10 mouse cellular contexts compared by ENCODE assay signal in genomic region chr13:23576906-23577639, GRCm38 (mm10). TPM values are rescaled to one million over a fixed set of nuclear protein-coding genes. Genes with fewer than 3 reads are reported as not detected.
DNase-seq lines count a peak whose midpoint lies in the region; ATAC-seq and TF ChIP-seq lines count a peak whose summit lies in the region.
"Had no signal": no experiment of that assay in that cellular context is flagged by ENCODE, and none has a peak within 500 bp of the region (broad histone marks: within the 10 kb centered on the region; RNA-seq: fewer than 3 reads in every experiment).

No protein-coding gene starts in this region.

- no peaks in the 10 kb centered on the region for H3K9me3 ChIP-seq in kidney, embryonic 16.5 days (ENCODE audit: low read length)
- no peaks in the 10 kb centered on the region for H3K9me3 ChIP-seq in embryonic facial prominence, embryonic 11.5 days (replicated peaks; ENCODE audit: control insufficient read depth, low read length)
- H3K9me3 ChIP-seq in intestine, postnatal 0 days (ENCODE audit: control insufficient read depth) = no peaks in the 10 kb centered on the region
- no peaks in the 10 kb centered on the region for H3K9me3 ChIP-seq in neural tube, embryonic 12.5 days

- peaks cover 19% of the 10 kb centered on the region for H3K4me1 ChIP-seq in kidney, embryonic 16.5 days (ENCODE audit: insufficient read depth, low read length)
- no peaks in the 10 kb centered on the region for H3K4me1 ChIP-seq in embryonic facial prominence, embryonic 11.5 days (ENCODE audit: control insufficient read depth, insufficient read depth, low read length)
- peaks cover 9% of the 10 kb centered on the region; the same call in 1 of the 2 replicates for H3K4me1 ChIP-seq in intestine, postnatal 0 days (replicated peaks; ENCODE audit: control insufficient read depth, insufficient read depth, low read length)
- peaks cover 27% of the 10 kb centered on the region for H3K4me1 ChIP-seq in neural tube, embryonic 12.5 days

- no peaks in the 10 kb centered on the region for H3K27me3 ChIP-seq in kidney, embryonic 16.5 days (ENCODE audit: insufficient read depth, low read length)
- H3K27me3 ChIP-seq in embryonic facial prominence, embryonic 11.5 days (ENCODE audit: control insufficient read depth, insufficient read depth, low read length) = no peaks in the 10 kb centered on the region
- no peaks in the 10 kb centered on the region for H3K27me3 ChIP-seq in intestine, postnatal 0 days (replicated peaks; ENCODE audit: control insufficient read depth, insufficient read depth, low read length)
- no peaks in the 10 kb centered on the region for H3K27me3 ChIP-seq in neural tube, embryonic 12.5 days (replicated peaks)

- peak overlapping the region; percentile 61 for H3K4me2 ChIP-seq in kidney, embryonic 16.5 days (replicated peaks; ENCODE audit: low read depth, low read length)
- peak overlapping the region; percentile 67 for H3K4me2 ChIP-seq in embryonic facial prominence, embryonic 11.5 days (ENCODE audit: low read depth, low read length)
- peak overlapping the region; percentile 67 for H3K4me2 ChIP-seq in intestine, postnatal 0 days (replicated peaks; ENCODE audit: low read depth)
- H3K4me2 ChIP-seq in neural tube, embryonic 12.5 days (replicated peaks) = peak overlapping the region; percentile 62

- TF ChIP-seq CTCF in intestine, postnatal 0 days (IDR thresholded peaks at IDR 0.05; ENCODE audit: low read depth) = no peak

- H3K36me3 ChIP-seq in kidney, embryonic 16.5 days (ENCODE audit: insufficient read depth, low read length) = no peaks in the 10 kb centered on the region
- H3K36me3 ChIP-seq in embryonic facial prominence, embryonic 11.5 days (replicated peaks; ENCODE audit: control insufficient read depth, insufficient read depth, low read depth, low read length) = no peaks in the 10 kb centered on the region
- no peaks in the 10 kb centered on the region for H3K36me3 ChIP-seq in intestine, postnatal 0 days (ENCODE audit: control insufficient read depth, insufficient read depth)
- H3K36me3 ChIP-seq in neural tube, embryonic 12.5 days = no peaks in the 10 kb centered on the region

- peak overlapping the region; percentile 54 for H3K4me3 ChIP-seq in kidney, embryonic 16.5 days (ENCODE audit: low read length)
- H3K4me3 ChIP-seq in embryonic facial prominence, embryonic 11.5 days (ENCODE audit: low read depth, low read length) = peak overlapping the region; percentile 48
- H3K4me3 ChIP-seq in intestine, postnatal 0 days (ENCODE audit: low read depth, low read length) = peak overlapping the region; percentile 34
- H3K4me3 ChIP-seq in neural tube, embryonic 12.5 days = 0 out of 2 replicates have a peak overlapping the region, but pooled peaks have one; percentile 41

- H3K27ac ChIP-seq in kidney, embryonic 16.5 days (ENCODE audit: low read length) = peak overlapping the region; percentile 89
- H3K27ac ChIP-seq in embryonic facial prominence, embryonic 11.5 days (replicated peaks; ENCODE audit: low read depth, low read length) = peak overlapping the region; percentile 91
- H3K27ac ChIP-seq in intestine, postnatal 0 days (ENCODE audit: low read depth, low read length) = peak overlapping the region; percentile 9; the same call in 1 of the 2 replicates
- no peak overlapping the region for H3K27ac ChIP-seq in neural tube, embryonic 12.5 days

- H3K9ac ChIP-seq in kidney, embryonic 16.5 days (replicated peaks; ENCODE audit: low read length) = peak overlapping the region; percentile 79
- H3K9ac ChIP-seq in embryonic facial prominence, embryonic 11.5 days (replicated peaks; ENCODE audit: low read length) = peak overlapping the region; percentile 79
- peak overlapping the region; percentile 46; the same call in 1 of the 2 replicates for H3K9ac ChIP-seq in intestine, postnatal 0 days (ENCODE audit: low read depth, low read length)
- no peak overlapping the region for H3K9ac ChIP-seq in neural tube, embryonic 12.5 days

- DNase-seq in kidney, postnatal 10 days = no peak
- no peak for DNase-seq in embryonic facial prominence, embryonic 11.5 days (ENCODE audit: low spot score)
- DNase-seq in layer of hippocampus, adult 9-10 months (ENCODE audit: low spot score) = no peak
- no peak for DNase-seq in adrenal gland, adult 8-10 months
- DNase-seq: kidney, postnatal 36 days; right cerebral cortex, postnatal 14 days had no signal

- ATAC-seq in kidney, embryonic 16.5 days (ENCODE audit: low FRiP score, low TSS enrichment) = no peak
- ATAC-seq in embryonic facial prominence, embryonic 11.5 days (replicated peaks; ENCODE audit: insufficient number of reproducible peaks, low FRiP score, low TSS enrichment, low read depth) = no peak
- no peak for ATAC-seq in intestine, postnatal 0 days
- no peak for ATAC-seq in neural tube, embryonic 12.5 days (ENCODE audit: low FRiP score, low read depth)
- no peak for ATAC-seq in CD4-positive, CD25-positive, alpha-beta regulatory T cell, adult 4 months

- 38% methylated on average over 6 of the region's 6 CpGs for WGBS in kidney, embryonic 16.5 days
- 41% methylated on average over 6 of the region's 6 CpGs for WGBS in embryonic facial prominence, embryonic 11.5 days
- 35% methylated on average over 6 of the region's 6 CpGs for WGBS in intestine, postnatal 0 days
- 57% methylated on average over 6 of the region's 6 CpGs for whole genome bisulfite sequencing in neural tube, embryonic 12.5 days

RNA-seq across cellular contexts. Expression of gene Hist1h3d, which starts 1.5 kb away (rescaled TPM):
- 6.1 and 6.6 TPM in 2 replicates for polyA plus RNA-seq in kidney, embryonic 16.5 days (2015; fragmentation: Nextera tagmentation; extraction: Ambion mirVana)
- 10.2 and 11.3 TPM in 2 replicates for polyA plus RNA-seq in embryonic facial prominence, embryonic 11.5 days (2014; fragmentation: Nextera tagmentation; extraction: Ambion mirVana)
- 1.6 and 2.3 TPM in 2 replicates for polyA plus RNA-seq in intestine, postnatal 0 days (2015; fragmentation: Nextera tagmentation; extraction: Ambion mirVana)
- 3.8 and 4.9 TPM in 2 replicates for polyA plus RNA-seq in neural tube, embryonic 12.5 days (2016; fragmentation: Nextera tagmentation; extraction: Ambion mirVana)
- 1 to 10 TPM; 2.9 to 4.8 (median 3.3) TPM for total RNA-seq in adrenal gland, adult 8-10 months (2022)
- polyA plus RNA-seq in CD4-positive, CD25-positive, alpha-beta regulatory T cell, adult 4 months (2017; shearing (Covaris generic)) = not detected

RNA-seq across cellular contexts. Expression of gene Hist1h2ad, which starts 2.9 kb away (rescaled TPM):
- polyA plus RNA-seq in kidney, embryonic 16.5 days (2015; fragmentation: Nextera tagmentation; extraction: Ambion mirVana) = 2.5 and 3.0 TPM in 2 replicates
- 2.1 and 3.8 TPM in 2 replicates for polyA plus RNA-seq in embryonic facial prominence, embryonic 11.5 days (2014; fragmentation: Nextera tagmentation; extraction: Ambion mirVana)
- 0.97 and 1.3 TPM in 2 replicates for polyA plus RNA-seq in intestine, postnatal 0 days (2015; fragmentation: Nextera tagmentation; extraction: Ambion mirVana)
- polyA plus RNA-seq in neural tube, embryonic 12.5 days (2016; fragmentation: Nextera tagmentation; extraction: Ambion mirVana) = 0.86 and 2.8 TPM in 2 replicates
- total RNA-seq in adrenal gland, adult 8-10 months (2022) = 1 to 10 TPM; 4.8 to 9.8 (median 5.8) TPM
- under 1 TPM in 1 of 2 experiments, not detected in 1; 0.96 TPM for polyA plus RNA-seq in CD4-positive, CD25-positive, alpha-beta regulatory T cell, adult 4 months (2017; shearing (Covaris generic))

RNA-seq across cellular contexts. Expression of gene Hist1h2bf, which starts 3.1 kb away (rescaled TPM):
- polyA plus RNA-seq in kidney, embryonic 16.5 days (2015; fragmentation: Nextera tagmentation; extraction: Ambion mirVana) = 4.3 and 4.4 TPM in 2 replicates
- 4.1 and 4.9 TPM in 2 replicates for polyA plus RNA-seq in embryonic facial prominence, embryonic 11.5 days (2014; fragmentation: Nextera tagmentation; extraction: Ambion mirVana)
- 0.64 and 1.3 TPM in 2 replicates for polyA plus RNA-seq in intestine, postnatal 0 days (2015; fragmentation: Nextera tagmentation; extraction: Ambion mirVana)
- polyA plus RNA-seq in neural tube, embryonic 12.5 days (2016; fragmentation: Nextera tagmentation; extraction: Ambion mirVana) = 3.4 and 6.6 TPM in 2 replicates
- 10 to 100 TPM; 18.7 to 29.5 (median 23.2) TPM for total RNA-seq in adrenal gland, adult 8-10 months (2022)
- not detected for polyA plus RNA-seq in CD4-positive, CD25-positive, alpha-beta regulatory T cell, adult 4 months (2017; shearing (Covaris generic))

RNA-seq across cellular contexts. Expression of gene Hist1h4d, which starts 4.3 kb away (rescaled TPM):
- 102 TPM in 2 replicates for polyA plus RNA-seq in kidney, embryonic 16.5 days (2015; fragmentation: Nextera tagmentation; extraction: Ambion mirVana)
- 115 and 122 TPM in 2 replicates for polyA plus RNA-seq in embryonic facial prominence, embryonic 11.5 days (2014; fragmentation: Nextera tagmentation; extraction: Ambion mirVana)
- polyA plus RNA-seq in intestine, postnatal 0 days (2015; fragmentation: Nextera tagmentation; extraction: Ambion mirVana) = 34.7 and 35.3 TPM in 2 replicates
- 65.8 and 97.5 TPM in 2 replicates for polyA plus RNA-seq in neural tube, embryonic 12.5 days (2016; fragmentation: Nextera tagmentation; extraction: Ambion mirVana)
- 100 to 1,000 TPM; 116 to 151 (median 145) TPM for total RNA-seq in adrenal gland, adult 8-10 months (2022)
- polyA plus RNA-seq in CD4-positive, CD25-positive, alpha-beta regulatory T cell, adult 4 months (2017; shearing (Covaris generic)) = 10 to 100 TPM; 20.2 to 22.9 TPM

RNA-seq across cellular contexts. Expression of gene Hist1h2bg, which starts 5.9 kb away (rescaled TPM):
- polyA plus RNA-seq in kidney, embryonic 16.5 days (2015; fragmentation: Nextera tagmentation; extraction: Ambion mirVana) = 8.5 and 9.1 TPM in 2 replicates
- 8.4 and 8.6 TPM in 2 replicates for polyA plus RNA-seq in embryonic facial prominence, embryonic 11.5 days (2014; fragmentation: Nextera tagmentation; extraction: Ambion mirVana)
- polyA plus RNA-seq in intestine, postnatal 0 days (2015; fragmentation: Nextera tagmentation; extraction: Ambion mirVana) = 3.1 and 4.4 TPM in 2 replicates
- 8.8 and 11.8 TPM in 2 replicates for polyA plus RNA-seq in neural tube, embryonic 12.5 days (2016; fragmentation: Nextera tagmentation; extraction: Ambion mirVana)
- total RNA-seq in adrenal gland, adult 8-10 months (2022) = 10 to 100 TPM; 55.2 to 81.2 (median 75.0) TPM
- 1 to 10 TPM; 8.0 to 8.6 TPM for polyA plus RNA-seq in CD4-positive, CD25-positive, alpha-beta regulatory T cell, adult 4 months (2017; shearing (Covaris generic))
